Mouse (Mus musculus) midbrain, postnatal 0 days (tissue): ENCODE measurements around the gene Nmrk1. TPM values are rescaled to one million over a fixed set of nuclear protein-coding genes. Genes with fewer than 3 reads are reported as not detected.
A peak's percentile ranks its signal among the peaks of the same experiment; 100 is the strongest.

ENCODE experiments used
- ATAC-seq: fragments of 200-750 bp; cut with Nextera tagmentation; 2 replicates; pipeline ENCODE4 v1.8.0; 2017; ENCODE audit warnings: moderate number of reproducible peaks, mild to moderate bottlenecking, moderate TSS enrichment, moderate library complexity; ENCODE audit not compliant: low FRiP score
- DNase-seq: peaks from one replicate; pipeline ENCODE4 v3.0.0-alpha.2; 2015; ENCODE audit warnings: low spot score
- H3K27ac ChIP-seq: fragments of 300-500 bp; sonication (generic); 2 replicates; pipeline ENCODE4 v1.5.1; 2014; ENCODE audit warnings: low read depth, mild to moderate bottlenecking, low read length, mixed read lengths
- H3K27me3 ChIP-seq: fragments of 300-500 bp; sonication (generic); 2 replicates; pipeline ENCODE4 v1.6.1; 2014; ENCODE audit warnings: low read length, control low read depth, mixed read lengths; ENCODE audit not compliant: insufficient read depth
- H3K36me3 ChIP-seq: fragments of 300-500 bp; sonication (generic); 2 replicates; pipeline ENCODE4 v1.6.1; 2014; ENCODE audit warnings: low read length, control low read depth, mixed read lengths; ENCODE audit not compliant: insufficient read depth
- H3K4me1 ChIP-seq: fragments of 300-500 bp; sonication (generic); 2 replicates; pipeline ENCODE4 v1.6.1; 2014; ENCODE audit warnings: mild to moderate bottlenecking, control low read depth, antibody characterized with exemption, low read length, mixed read lengths; ENCODE audit not compliant: insufficient read depth
- H3K4me2 ChIP-seq: fragments of 300-500 bp; sonication (generic); 2 replicates; pipeline ENCODE4 v1.6.1; 2014; ENCODE audit warnings: low read depth, mild to moderate bottlenecking, low read length, mixed read lengths; ENCODE audit not compliant: poor library complexity, severe bottlenecking
- H3K4me3 ChIP-seq: fragments of 300-500 bp; sonication (generic); 2 replicates; pipeline ENCODE4 v1.5.1; 2014; ENCODE audit warnings: low read depth, mild to moderate bottlenecking, low read length, moderate library complexity
- H3K9ac ChIP-seq: fragments of 300-500 bp; sonication (generic); replicated peaks from 2 replicates; pipeline ENCODE4 v1.6.1; 2014; ENCODE audit warnings: mild to moderate bottlenecking, low read length, moderate library complexity, mixed read lengths; ENCODE audit not compliant: poor library complexity, severe bottlenecking
- H3K9me3 ChIP-seq: fragments of 300-500 bp; sonication (generic); 2 replicates; pipeline ENCODE4 v1.6.1; 2016; ENCODE audit warnings: low read length, control low read depth
- CTCF ChIP-seq: IDR thresholded peaks from 2 replicates; pipeline ENCODE4 v1.5.1; 2016; ENCODE audit warnings: antibody characterized with exemption, mild to moderate bottlenecking
- WGBS: fragments of 180-500 bp; shearing (Covaris S2); extraction: QIAGEN DNeasy Blood & Tissue Kit; methylation state at CpG from one replicate; pipeline ENCODE4 v1.1.7; 2014; 5-methylcytosine and 5-hydroxymethylcytosine counted together
- polyA plus RNA-seq: library from polyadenylated mRNA; unstranded; fragments of >200 nt; fragmentation: Nextera tagmentation; extraction: Ambion mirVana; gene quantifications from 2 replicates; pipeline ENCODE4 v1.2.1, GENCODE M21; 2015
- total RNA-seq: library from RNA; depleted of rRNA; stranded (reverse); fragments of >200 nt; gene quantifications from 2 replicates; pipeline ENCODE4 v1.2.3, GENCODE M21; 2014

Nmrk1 gene
- total and polyA plus RNA-seq, 2 experiments from 2014 or later, result 3.9 to 4.3 TPM

DNA sequence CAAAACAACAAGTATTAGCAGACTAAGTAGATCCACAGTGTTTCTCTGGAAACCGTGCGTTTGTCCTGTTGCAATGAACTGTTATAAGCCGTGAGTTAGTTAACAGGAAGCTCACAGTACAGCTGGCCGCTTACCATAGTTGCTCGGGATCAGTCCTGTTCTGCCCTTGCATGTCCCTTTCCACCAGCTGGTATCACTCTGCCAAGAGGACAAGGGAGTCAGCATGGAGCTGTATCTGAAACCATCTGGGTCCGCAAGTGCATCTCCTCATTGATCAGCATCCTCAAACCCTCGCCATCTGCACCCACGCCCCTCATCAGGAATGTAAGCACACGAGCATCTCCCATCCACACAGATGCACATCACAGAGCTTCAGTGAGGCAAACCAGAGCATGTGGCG, 38.0 kb upstream of the Nmrk1 start:
- 87% methylated on average over 10 of the region's 10 CpGs for WGBS
- no peak for ATAC-seq

DNA sequence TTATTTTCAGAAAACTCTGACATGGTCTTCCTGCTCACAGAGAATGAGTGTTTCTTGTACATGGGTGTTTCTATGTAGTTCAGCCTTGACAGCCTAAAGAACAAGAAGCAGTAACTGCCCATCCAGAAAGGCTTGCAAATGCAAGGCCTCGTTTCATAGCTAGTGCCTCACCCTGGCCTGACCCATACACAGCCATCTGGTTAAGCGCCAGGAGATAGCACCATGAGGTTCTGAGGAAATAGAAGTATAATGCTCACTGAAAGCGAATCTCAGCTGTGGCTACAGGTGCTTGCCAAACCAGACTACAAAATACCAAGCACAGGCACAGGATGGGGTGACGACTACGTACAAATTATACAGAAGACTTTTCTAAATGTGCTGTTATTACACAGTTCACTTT, 34.9 kb upstream of the Nmrk1 start:
- Histone ChIP-seq H3K9ac (no peak overlapping the region), H3K4me2 (no peak overlapping the region), H3K36me3 (no peaks in the 10 kb centered on the region), H3K27ac (no peak overlapping the region), H3K9me3 (no peaks in the 10 kb centered on the region), H3K4me1 (no peaks in the 10 kb centered on the region), H3K27me3 (no peaks in the 10 kb centered on the region), H3K4me3 (no peak overlapping the region)
- 93% methylated on average over 5 of the region's 5 CpGs for WGBS
- ATAC-seq, result no peak
- no peak for TF ChIP-seq CTCF
- DNase-seq, result peak; percentile 30

More for the DNA sequence above, 38.0 kb upstream of the Nmrk1 start:
- Histone ChIP-seq H3K4me2 (no peak overlapping the region), H3K4me3 (no peak overlapping the region), H3K9me3 (no peaks in the 10 kb centered on the region), H3K4me1 (no peaks in the 10 kb centered on the region; the same call in 1 of the 2 replicates), H3K36me3 (no peaks in the 10 kb centered on the region), H3K9ac (no peak overlapping the region), H3K27me3 (no peaks in the 10 kb centered on the region), H3K27ac (no peak overlapping the region)
- peak; percentile 60 for DNase-seq
- TF ChIP-seq CTCF, result no peak

GRCm38 (mm10) chr19:18597772-18598171, 34.0 kb upstream of the Nmrk1 start:
- no peak for TF ChIP-seq CTCF
- 82% methylated on average over 6 of the region's 6 CpGs for WGBS
- no peak for ATAC-seq
- Histone ChIP-seq H3K36me3 (no peaks in the 10 kb centered on the region), H3K9ac (no peak overlapping the region), H3K4me2 (no peak overlapping the region), H3K4me3 (no peak overlapping the region), H3K9me3 (no peaks in the 10 kb centered on the region), H3K27me3 (no peaks in the 10 kb centered on the region), H3K4me1 (no peaks in the 10 kb centered on the region), H3K27ac (no peak overlapping the region)
- DNase-seq, result peak; percentile 55

GRCm38 (mm10) chr19:18598265-18598926, 33.4 kb upstream of the Nmrk1 start:
- H3K4me3 ChIP-seq, result no peak overlapping the region
- no peak overlapping the region for H3K9ac ChIP-seq
- no peaks in the 10 kb centered on the region for H3K36me3 ChIP-seq
- WGBS, result 91% methylated on average over 3 of the region's 3 CpGs
- ATAC-seq (no peak), DNase-seq (no peak)
- no peak for TF ChIP-seq CTCF
- no peaks in the 10 kb centered on the region for H3K27me3 ChIP-seq
- H3K4me2 ChIP-seq, result no peak overlapping the region
- no peaks in the 10 kb centered on the region for H3K9me3 ChIP-seq
- H3K27ac ChIP-seq, result no peak overlapping the region
- no peaks in the 10 kb centered on the region for H3K4me1 ChIP-seq

- ATAC-seq, result no peak
Measured at GRCm38 (mm10) chr19:18599051-18599450, 32.7 kb upstream of the Nmrk1 start.

DNA sequence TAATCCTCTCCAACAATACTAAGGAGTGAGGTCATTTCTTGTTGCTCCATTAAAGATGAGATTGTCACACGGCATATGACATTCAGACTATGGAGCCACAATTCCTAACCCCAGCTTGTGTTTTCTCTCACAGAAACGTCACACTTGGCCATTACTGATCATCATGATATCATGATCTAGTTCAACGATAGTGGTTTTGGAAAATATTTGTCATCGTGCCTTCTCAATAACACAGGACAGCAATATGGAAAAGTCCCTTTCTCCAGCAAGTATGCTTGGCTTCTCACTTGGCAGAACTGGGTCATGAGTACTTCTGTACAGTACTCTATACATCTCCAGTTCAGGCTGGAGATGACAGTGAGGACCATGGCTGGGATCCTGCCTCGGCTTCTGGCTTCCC, 32.1 kb upstream of the Nmrk1 start:
- ATAC-seq, result no peak
- WGBS, result 91% methylated on average over 5 of the region's 5 CpGs

More at GRCm38 (mm10) chr19:18599051-18599450, 32.7 kb upstream of the Nmrk1 start:
- Histone ChIP-seq H3K27me3 (no peaks in the 10 kb centered on the region), H3K4me2 (no peak overlapping the region), H3K4me3 (no peak overlapping the region), H3K4me1 (no peaks in the 10 kb centered on the region), H3K9me3 (no peaks in the 10 kb centered on the region), H3K9ac (no peak overlapping the region), H3K27ac (no peak overlapping the region), H3K36me3 (no peaks in the 10 kb centered on the region)
- TF ChIP-seq CTCF, result no peak
- 72% methylated on average over 8 of the region's 8 CpGs for WGBS
- no peak for DNase-seq

More for the DNA sequence above, 32.1 kb upstream of the Nmrk1 start:
- H3K4me1 ChIP-seq, result no peaks in the 10 kb centered on the region
- no peak for TF ChIP-seq CTCF
- H3K9me3 ChIP-seq, result no peaks in the 10 kb centered on the region
- no peaks in the 10 kb centered on the region for H3K36me3 ChIP-seq
- H3K4me3 ChIP-seq, result no peak overlapping the region
- DNase-seq, result no peak
- H3K27me3 ChIP-seq, result no peaks in the 10 kb centered on the region
- H3K4me2 ChIP-seq, result no peak overlapping the region
- H3K27ac ChIP-seq, result no peak overlapping the region
- H3K9ac ChIP-seq, result no peak overlapping the region
